Mouse (Mus musculus) erythroblast, embryonic 14.5 days (primary cell): ENCODE measurements around the gene Fam131a.

ENCODE experiments used
- GATA1 ChIP-seq: IDR thresholded peaks from 2 replicates; pipeline ENCODE4 v1.6.1; 2012; ENCODE audit warnings: low read length, inconsistent platforms, mixed read lengths
- TAL1 ChIP-seq: IDR thresholded peaks from 3 replicates; pipeline ENCODE4 v1.6.1; 2012; ENCODE audit warnings: low read length, inconsistent platforms, mixed read lengths

DNA sequence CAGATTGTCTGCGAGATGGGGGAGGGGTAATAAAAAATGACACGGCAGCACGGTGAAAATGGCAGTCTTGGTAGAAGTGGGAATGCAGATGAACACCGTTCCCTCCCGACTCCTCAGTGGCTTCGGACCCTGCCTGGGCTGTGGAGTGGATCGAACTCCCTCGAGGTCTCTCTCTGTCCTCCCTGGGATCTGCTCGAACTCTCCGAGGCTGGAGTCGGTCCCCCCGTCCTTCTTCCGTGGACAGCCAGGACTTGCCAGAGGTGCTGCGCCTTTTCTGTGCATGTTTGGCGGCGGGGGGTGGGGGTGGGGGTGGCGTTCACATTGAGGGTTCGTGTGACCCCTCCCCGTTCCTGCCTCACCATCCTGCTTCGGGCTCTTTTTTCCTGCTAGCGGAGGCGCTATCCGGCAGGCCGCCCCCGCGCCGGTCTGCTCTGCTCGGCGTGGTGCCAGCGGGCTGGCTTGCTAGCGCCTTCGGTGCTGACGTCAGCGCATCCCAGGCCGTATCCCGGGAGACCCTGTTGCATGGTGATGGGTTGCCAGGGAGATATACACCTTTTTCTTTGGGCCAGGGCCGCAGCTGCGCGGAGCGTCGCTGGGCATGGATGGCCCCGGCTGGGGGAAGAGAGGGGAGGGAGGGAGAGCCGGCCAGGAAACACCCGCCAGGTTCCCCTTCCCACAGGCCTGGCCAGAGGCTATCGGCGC is 2.7 kb downstream of the Fam131a start:
- TF ChIP-seq GATA1 (no peak), TAL1 (no peak)
